Mouse (Mus musculus) mouse trophoblast stem cell (cell line): ENCODE data around the gene Kir3dl2.
"Not testable (repeated sequence)": the region's sequence is repeated elsewhere in the genome, so short reads cannot be mapped to it uniquely, and the experiment has no call there.

Experiments
- in situ Hi-C, 2 experiments: fragments of 300-500 bp; cut with MseI, MboI; formaldehyde crosslinking; loops; 2 replicates in 1 of 2; 3 replicates in 1 of 2; pipeline ENCODE4 v1.15.1; 2025

Kir3dl2 gene

GRCm38 (mm10) chrX:136543956-136544355, at the start of gene Kir3dl2:
Gene Kir3dl2 (minus strand): TSS chrX:136544056.
- in situ Hi-C loops: not testable (repeated sequence)

GRCm38 (mm10) chrX:136590897-136591257, 47.0 kb upstream of the Kir3dl2 start:
- in situ Hi-C loops: no loop called here

- in situ Hi-C loops: no loop called here
Observed at GRCm38 (mm10) chrX:136590199-136590896, 46.5 kb upstream of the Kir3dl2 start, which contains the start of gene Tceal3. Gene Tceal3 (plus strand): TSS chrX:136590842.

GRCm38 (mm10) chrX:136584617-136585016, 40.8 kb upstream of the Kir3dl2 start:
- in situ Hi-C loops: no loop called here

GRCm38 (mm10) chrX:136569094-136569493, 25.2 kb upstream of the Kir3dl2 start:
- in situ Hi-C loops: not testable (repeated sequence)

- in situ Hi-C loops: not testable (repeated sequence)
Observed at GRCm38 (mm10) chrX:136517699-136518098, 26.2 kb downstream of the Kir3dl2 start, which contains the start of gene Kir3dl1. Gene Kir3dl1 (plus strand): TSS chrX:136517999.
